Mouse (Mus musculus): ENCODE measurements around the gene Fam241a.

GRCm38 (mm10) chr3:127868046-127868758, 27.9 kb downstream of the Fam241a start:
- TF ChIP-seq CTCF (IDR thresholded peaks at IDR 0.05; ENCODE audit: low read depth) (no peak), EP300 (IDR thresholded peaks at IDR 0.05; ENCODE audit: low read depth) (no peak)

Measured in liver, embryonic 14.5 days (tissue).